Mouse (Mus musculus) cerebellum, postnatal 4 days (tissue): Measurements from ENCODE around the gene Foxp1.

Source experiments
- DNase-seq, 2 experiments: peaks; one replicate each; pipeline ENCODE4 v3.0.0; 2022; ENCODE audit warnings: low spot score in 2 of 2, mixed read lengths in 1 of 2

Gene Foxp1

GRCm38 (mm10) chr6:99263061-99263885 lies 259.2 kb downstream of the Foxp1 start:
- DNase-seq: no peak

GRCm38 (mm10) chr6:99261737-99262130 lies 260.8 kb downstream of the Foxp1 start:
- no peak for DNase-seq

DNA sequence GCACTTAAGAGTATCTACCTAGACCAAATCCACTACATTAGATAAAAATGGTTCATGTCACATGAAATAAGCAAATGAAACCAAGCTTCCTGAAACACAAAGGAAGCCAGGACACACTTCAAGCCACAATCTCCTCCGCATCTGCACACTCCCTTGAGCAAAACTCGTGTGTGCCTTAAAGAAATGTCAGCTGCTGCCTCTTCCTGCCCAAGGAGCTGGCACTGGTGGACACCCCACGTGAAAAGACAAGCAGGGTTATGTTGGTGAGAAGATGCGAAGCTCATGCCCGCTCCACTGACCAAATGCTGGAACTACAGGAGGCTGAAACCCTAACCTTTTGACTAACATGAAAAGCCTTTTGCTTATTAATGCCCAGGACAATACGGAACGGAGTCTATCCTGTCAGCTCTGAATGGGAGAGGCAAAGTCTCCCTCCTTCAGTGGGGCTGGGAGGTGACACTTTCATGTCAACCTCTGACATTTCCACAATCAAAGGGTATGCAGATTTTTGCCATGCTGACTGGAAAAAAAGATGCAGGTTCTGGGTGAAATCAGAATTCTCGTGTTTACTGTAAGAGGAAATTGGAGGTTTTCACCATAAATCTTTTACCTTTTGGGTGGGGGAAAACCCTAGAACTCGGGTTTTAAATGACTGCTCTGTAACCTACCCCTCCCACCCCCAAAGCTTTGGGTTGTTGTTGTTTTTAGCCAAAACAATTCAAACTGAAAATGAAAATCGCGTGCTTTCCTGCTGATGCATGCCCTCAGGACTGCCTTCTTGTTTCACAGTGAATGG lies 261.4 kb downstream of the Foxp1 start:
- no peak for DNase-seq

- DNase-seq: no peak
Observed at GRCm38 (mm10) chr6:99258346-99258745, 264.2 kb downstream of the Foxp1 start.

DNA sequence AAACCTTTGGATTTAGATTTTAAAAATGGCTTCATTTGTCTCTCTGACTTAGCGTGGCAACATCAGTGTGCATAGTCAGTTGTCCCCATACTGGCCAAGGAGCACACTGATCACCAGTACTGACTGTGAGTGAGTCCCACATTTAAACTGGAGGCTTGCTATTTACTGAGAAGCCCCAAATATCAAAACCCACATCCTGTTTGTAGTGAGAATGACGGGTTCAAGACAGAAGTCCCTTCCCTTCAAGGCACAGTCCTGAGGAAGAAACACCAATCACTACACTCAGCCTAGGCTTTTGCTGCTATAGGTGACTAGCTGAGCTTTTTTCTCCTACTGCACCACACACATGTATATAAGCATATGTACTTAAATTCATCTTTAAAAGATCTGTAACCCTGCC lies 264.8 kb downstream of the Foxp1 start:
- no peak for DNase-seq

DNA sequence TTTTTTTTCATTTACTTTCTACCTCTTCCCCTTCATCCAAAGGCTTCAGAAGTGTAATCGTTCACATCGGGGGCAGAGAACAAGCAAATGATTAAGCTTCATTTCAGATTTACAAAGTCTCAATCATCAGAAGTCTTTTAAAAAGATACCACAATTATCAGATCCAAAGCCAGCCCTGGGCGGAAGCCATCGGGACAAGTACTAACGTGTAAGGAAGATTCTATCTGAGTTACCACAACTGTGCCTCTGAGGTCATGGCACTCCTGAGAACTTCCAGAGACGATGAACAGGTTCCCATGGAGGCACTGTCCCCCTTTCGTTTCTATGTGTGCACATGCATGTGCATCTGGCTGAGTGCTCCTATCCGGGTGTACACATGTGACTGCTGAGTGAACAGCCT lies 269.2 kb downstream of the Foxp1 start:
- no peak for DNase-seq

DNA sequence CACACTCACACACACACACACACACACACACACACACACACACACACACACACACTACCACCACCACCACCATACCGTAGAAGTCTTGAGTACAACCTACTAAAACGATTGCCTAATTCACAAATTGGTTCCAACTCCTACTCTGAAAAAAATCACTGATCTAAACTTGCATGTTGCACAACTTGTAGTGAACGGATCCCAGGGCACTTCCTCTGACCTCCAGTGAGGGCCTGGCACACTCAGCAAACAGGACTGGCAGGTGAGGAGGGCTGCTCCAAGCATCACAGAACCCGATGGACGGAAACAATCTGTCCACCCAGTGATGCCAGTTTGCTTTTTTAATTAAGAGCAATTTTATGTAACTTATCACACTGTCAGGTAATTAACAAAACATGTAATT lies 269.7 kb downstream of the Foxp1 start:
- no peak for DNase-seq

DNA sequence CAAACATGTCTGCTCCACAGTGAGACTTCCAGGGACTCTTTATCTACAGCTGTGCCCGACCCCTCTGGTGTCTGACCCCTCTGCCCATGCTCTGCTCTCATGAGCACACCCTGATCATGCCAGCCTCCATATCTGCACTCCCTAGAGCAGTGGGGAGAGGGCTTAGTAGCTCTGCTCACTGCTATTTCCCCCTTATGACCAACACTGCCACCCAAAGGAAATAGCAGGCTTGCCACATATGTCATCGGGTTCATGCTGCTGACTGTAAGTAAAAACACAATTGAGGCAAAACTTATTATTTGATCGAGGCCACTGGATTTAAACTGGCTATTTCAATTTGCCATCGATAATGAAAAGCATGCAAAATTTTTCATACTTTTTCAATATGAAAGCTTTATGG lies 270.6 kb downstream of the Foxp1 start:
- no peak for DNase-seq

- no peak for DNase-seq
Observed at GRCm38 (mm10) chr6:99251222-99251621, 271.3 kb downstream of the Foxp1 start.

- no peak for DNase-seq
Observed at GRCm38 (mm10) chr6:99249496-99250030, 273.0 kb downstream of the Foxp1 start.

DNA sequence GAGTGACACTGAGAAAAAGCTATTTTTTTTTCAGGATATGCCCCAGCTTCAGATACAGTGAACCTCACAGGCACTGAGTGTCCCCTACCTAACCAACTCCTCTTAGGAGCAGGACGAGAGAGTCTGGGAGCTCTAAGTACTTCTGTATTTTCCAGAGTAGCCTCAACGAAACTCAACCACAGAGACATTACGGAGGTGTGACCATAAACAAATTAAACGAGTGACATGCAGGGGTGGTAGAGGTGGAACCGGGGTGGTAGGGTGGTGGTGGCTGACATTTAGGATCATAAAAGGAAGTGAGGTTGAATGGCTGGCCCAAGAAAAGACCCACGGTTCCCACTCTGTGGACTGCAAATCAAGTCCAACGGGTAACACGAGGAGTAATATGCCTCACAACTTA lies 274.1 kb downstream of the Foxp1 start:
- DNase-seq: no peak

DNA sequence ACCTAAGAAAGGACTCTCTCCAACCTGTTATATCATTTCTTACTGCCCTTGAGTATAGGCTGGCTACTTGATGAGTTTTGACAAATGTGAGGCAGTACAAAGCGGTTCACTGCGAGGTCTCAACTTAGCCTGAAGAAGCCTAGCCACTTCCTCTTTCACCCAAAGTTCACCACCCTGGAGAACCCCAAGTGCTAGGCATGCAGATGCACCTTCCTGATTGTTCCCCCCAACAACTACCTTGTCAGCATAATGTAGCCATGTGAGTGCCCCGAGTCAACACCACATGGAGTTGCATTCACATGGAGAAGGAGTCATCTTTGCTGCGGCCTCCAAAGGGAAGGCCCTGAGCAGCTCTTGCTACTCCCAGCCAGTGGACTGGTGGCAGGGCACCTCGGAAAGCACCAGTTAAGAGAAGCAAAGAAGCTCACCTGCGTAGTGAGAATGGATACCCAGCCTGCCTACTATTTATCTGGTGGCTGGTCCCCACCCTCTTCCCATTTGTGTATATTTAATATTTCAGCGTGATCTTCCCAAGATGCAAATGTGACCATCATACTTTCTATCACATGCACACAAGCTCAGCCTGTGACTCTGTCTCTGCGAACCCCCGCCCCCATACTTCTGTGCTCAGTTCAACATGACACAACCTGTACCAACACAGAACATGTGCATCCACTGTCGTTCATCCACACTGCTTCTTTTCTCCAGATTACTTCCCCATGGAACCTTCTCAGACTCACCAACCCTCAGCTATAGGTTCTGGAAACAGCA lies 280.7 kb downstream of the Foxp1 start:
- no peak for DNase-seq

GRCm38 (mm10) chr6:99240764-99241163 lies 281.8 kb downstream of the Foxp1 start:
- DNase-seq: no peak

DNA sequence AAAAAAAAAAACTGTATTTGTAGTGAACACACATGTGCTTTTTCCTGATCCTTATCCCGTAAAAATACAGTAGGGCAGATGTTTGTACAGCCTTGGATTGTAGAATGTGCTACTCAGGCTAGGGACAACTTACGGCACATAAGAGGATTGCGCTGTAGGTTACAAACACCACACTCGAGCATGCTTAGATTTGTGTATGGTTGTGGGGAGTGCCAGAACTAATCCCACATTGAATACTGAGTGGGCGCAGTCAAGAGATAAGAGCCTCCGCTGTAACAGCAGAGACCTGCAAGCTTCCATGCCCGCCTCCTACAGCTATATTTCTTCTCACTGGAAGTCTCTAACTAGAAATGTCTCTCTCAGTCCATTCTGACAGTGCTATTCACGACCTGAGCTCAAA lies 286.9 kb downstream of the Foxp1 start:
- no peak for DNase-seq

DNA sequence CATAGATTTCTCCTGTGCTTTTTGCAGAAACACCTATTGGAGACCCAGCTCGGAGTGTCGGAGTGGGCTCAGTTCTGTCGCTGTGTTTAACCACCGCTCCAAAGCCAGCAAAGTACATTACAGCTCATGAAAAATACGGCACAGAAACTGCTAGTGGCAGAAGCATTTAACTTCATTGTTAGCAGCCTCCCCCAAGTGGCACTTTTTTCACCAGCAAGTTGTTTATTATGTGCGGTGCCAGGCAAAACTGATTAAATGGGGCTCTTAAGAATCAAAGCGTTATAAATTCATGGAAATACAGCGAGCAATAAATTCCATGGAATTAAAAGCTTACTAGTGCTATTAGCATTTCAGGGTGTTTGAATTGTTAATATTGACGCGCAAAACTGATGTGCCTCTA lies 289.1 kb downstream of the Foxp1 start:
- DNase-seq: no peak

GRCm38 (mm10) chr6:99228336-99228870 lies 294.1 kb downstream of the Foxp1 start:
- peak in 1 of 2 experiments; percentile 5 for DNase-seq

DNA sequence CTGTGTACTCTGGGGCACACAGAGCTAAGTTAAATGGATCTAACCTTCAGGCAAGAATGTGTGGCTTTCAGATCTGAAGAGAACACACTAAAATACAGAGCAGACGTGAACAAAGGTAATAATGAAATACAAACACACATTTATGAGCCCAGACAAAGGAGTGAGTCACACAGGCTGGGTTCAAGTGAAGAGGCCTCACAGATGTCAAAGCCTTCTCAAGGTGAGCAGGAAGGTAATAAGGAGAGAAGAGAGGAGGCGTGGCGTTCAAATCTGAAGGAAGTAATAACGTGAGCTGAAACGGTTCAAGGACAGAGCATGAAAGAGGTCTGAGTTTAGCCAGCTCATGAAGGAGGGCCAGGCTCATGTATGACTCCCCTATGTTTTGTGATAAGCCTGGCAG lies 301.4 kb downstream of the Foxp1 start:
- no peak for DNase-seq

- DNase-seq: no peak
Observed at GRCm38 (mm10) chr6:99220472-99220871, 302.0 kb downstream of the Foxp1 start.

- no peak for DNase-seq
Observed at GRCm38 (mm10) chr6:99217846-99218245, 304.7 kb downstream of the Foxp1 start.

GRCm38 (mm10) chr6:99217155-99217554 lies 305.4 kb downstream of the Foxp1 start:
- no peak for DNase-seq

DNA sequence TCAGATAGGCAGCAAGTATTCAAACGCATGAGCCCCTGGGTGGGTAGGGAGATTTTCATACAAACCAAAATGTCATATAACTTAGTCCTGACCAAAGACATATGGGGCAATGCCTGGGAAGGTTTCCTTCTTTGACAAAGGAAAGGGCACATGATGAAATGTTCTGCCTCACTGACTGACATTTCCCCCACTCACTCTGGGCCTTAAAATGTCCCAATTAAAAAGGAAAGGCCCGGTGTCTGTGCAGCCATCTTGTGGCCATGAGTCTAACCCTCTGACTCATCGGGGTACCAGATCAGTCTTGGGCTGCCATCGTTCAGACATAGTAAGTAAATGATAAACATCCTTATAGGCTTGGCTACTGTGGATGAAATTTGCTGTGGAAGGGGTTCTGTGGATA lies 310.1 kb downstream of the Foxp1 start:
- no peak for DNase-seq
